Mouse (Mus musculus) forebrain, embryonic 10.5 days (tissue): ENCODE results near the gene Sik2. TPM values are rescaled to one million over a fixed set of nuclear protein-coding genes. Genes with fewer than 3 reads are reported as not detected.

Source experiments
- DNase-seq: peaks from one replicate; pipeline ENCODE4 v3.0.0-alpha.2; 2017; ENCODE audit warnings: low spot score; ENCODE audit errors: extremely low spot score
- H3K27ac ChIP-seq: fragments of 300-500 bp; sonication (generic); 2 replicates; pipeline ENCODE4 v1.5.1; 2016; ENCODE audit warnings: mild to moderate bottlenecking
- H3K27me3 ChIP-seq: fragments of 300-500 bp; sonication (generic); 2 replicates; pipeline ENCODE4 v1.6.1; 2016; ENCODE audit warnings: mild to moderate bottlenecking; ENCODE audit not compliant: poor library complexity, severe bottlenecking
- H3K36me3 ChIP-seq: fragments of 300-500 bp; sonication (generic); replicated peaks from 2 replicates; pipeline ENCODE4 v1.6.1; 2016; ENCODE audit warnings: mild to moderate bottlenecking, moderate library complexity
- H3K4me1 ChIP-seq: fragments of 300-500 bp; sonication (generic); 2 replicates; pipeline ENCODE4 v1.6.1; 2016
- H3K4me3 ChIP-seq: fragments of 300-500 bp; sonication (generic); 2 replicates; pipeline ENCODE4 v1.5.1; 2016; ENCODE audit warnings: mild to moderate bottlenecking, moderate library complexity
- H3K9me3 ChIP-seq: fragments of 300-500 bp; sonication (generic); 2 replicates; pipeline ENCODE4 v1.6.1; 2016; ENCODE audit warnings: mild to moderate bottlenecking, moderate library complexity
- WGBS: fragments of 180-500 bp; shearing (Covaris S2); methylation state at CpG from one replicate; pipeline ENCODE4 v1.1.7; 2016; 5-methylcytosine and 5-hydroxymethylcytosine counted together
- polyA plus RNA-seq: library from polyadenylated mRNA; unstranded; fragments of >200 nt; fragmentation: Nextera tagmentation; extraction: Ambion mirVana; gene quantifications from 2 replicates; pipeline ENCODE4 v1.2.1, GENCODE M21; 2016

Gene Sik2
- polyA plus RNA-seq, 1 experiment from 2014 or later, result 19.2 TPM

- no peak for DNase-seq
Observed at GRCm38 (mm10) chr9:50889964-50890363, 118.9 kb downstream of the Sik2 start.

GRCm38 (mm10) chr9:50889211-50889610 lies 119.7 kb downstream of the Sik2 start:
- H3K36me3 ChIP-seq, result peaks cover 66% of the 10 kb centered on the region
- no peaks in the 10 kb centered on the region for H3K27me3 ChIP-seq
- 81% methylated on average over 6 of the region's 6 CpGs for WGBS

More at GRCm38 (mm10) chr9:50889964-50890363, 118.9 kb downstream of the Sik2 start:
- Histone ChIP-seq H3K4me1 (peaks cover 23% of the 10 kb centered on the region), H3K36me3 (peaks cover 66% of the 10 kb centered on the region), H3K27ac (no peak overlapping the region), H3K4me3 (no peak overlapping the region), H3K9me3 (no peaks in the 10 kb centered on the region), H3K27me3 (no peaks in the 10 kb centered on the region)
- 90% methylated on average over 4 of the region's 4 CpGs for WGBS

GRCm38 (mm10) chr9:50887351-50887750 lies 121.5 kb downstream of the Sik2 start:
- no peak overlapping the region for H3K4me3 ChIP-seq
- H3K4me1 ChIP-seq, result peaks cover 23% of the 10 kb centered on the region
- no peaks in the 10 kb centered on the region for H3K9me3 ChIP-seq
- WGBS, result 53% methylated on average over 4 of the region's 4 CpGs
- H3K36me3 ChIP-seq, result peaks cover 70% of the 10 kb centered on the region
- no peaks in the 10 kb centered on the region for H3K27me3 ChIP-seq
- H3K27ac ChIP-seq, result no peak overlapping the region
- DNase-seq, result no peak

More at GRCm38 (mm10) chr9:50889211-50889610, 119.7 kb downstream of the Sik2 start:
- no peak for DNase-seq
- Histone ChIP-seq H3K4me1 (peaks cover 23% of the 10 kb centered on the region), H3K4me3 (no peak overlapping the region), H3K27ac (no peak overlapping the region), H3K9me3 (no peaks in the 10 kb centered on the region)

- H3K9me3 ChIP-seq, result no peaks in the 10 kb centered on the region
- no peak overlapping the region for H3K4me3 ChIP-seq
- H3K4me1 ChIP-seq, result peaks cover 23% of the 10 kb centered on the region
- no peak overlapping the region for H3K27ac ChIP-seq
- no peaks in the 10 kb centered on the region for H3K27me3 ChIP-seq
- WGBS, result 86% methylated on average over 1 of the region's 1 CpGs
- peaks cover 70% of the 10 kb centered on the region for H3K36me3 ChIP-seq
- no peak for DNase-seq
Observed at GRCm38 (mm10) chr9:50886870-50887269, 122.0 kb downstream of the Sik2 start.

- Histone ChIP-seq H3K27ac (no peak overlapping the region), H3K9me3 (no peaks in the 10 kb centered on the region), H3K4me3 (no peak overlapping the region), H3K27me3 (no peaks in the 10 kb centered on the region), H3K36me3 (peaks cover 70% of the 10 kb centered on the region), H3K4me1 (peaks cover 23% of the 10 kb centered on the region)
- WGBS, result 74% methylated on average over 1 of the region's 1 CpGs
- no peak for DNase-seq
Observed at GRCm38 (mm10) chr9:50885600-50885987, 123.3 kb downstream of the Sik2 start.

GRCm38 (mm10) chr9:50884741-50885599 lies 123.9 kb downstream of the Sik2 start:
- Histone ChIP-seq H3K36me3 (peaks cover 75% of the 10 kb centered on the region), H3K27ac (no peak overlapping the region), H3K4me1 (peaks cover 23% of the 10 kb centered on the region), H3K4me3 (no peak overlapping the region), H3K9me3 (no peaks in the 10 kb centered on the region), H3K27me3 (no peaks in the 10 kb centered on the region)
- DNase-seq, result no peak
- 85% methylated on average over 10 of the region's 10 CpGs for WGBS

- H3K27me3 ChIP-seq, result no peaks in the 10 kb centered on the region
- H3K9me3 ChIP-seq, result no peaks in the 10 kb centered on the region
- no peak overlapping the region for H3K4me3 ChIP-seq
- H3K27ac ChIP-seq, result no peak overlapping the region
- DNase-seq, result no peak
- peaks cover 22% of the 10 kb centered on the region for H3K4me1 ChIP-seq
- WGBS, result 89% methylated on average over 8 of the region's 8 CpGs
- H3K36me3 ChIP-seq, result peaks cover 83% of the 10 kb centered on the region
Observed at GRCm38 (mm10) chr9:50884093-50884492, 124.8 kb downstream of the Sik2 start.

- Histone ChIP-seq H3K9me3 (no peaks in the 10 kb centered on the region), H3K27me3 (no peaks in the 10 kb centered on the region), H3K27ac (no peak overlapping the region), H3K36me3 (peaks cover 92% of the 10 kb centered on the region), H3K4me3 (no peak overlapping the region), H3K4me1 (peaks cover 4% of the 10 kb centered on the region)
- no peak for DNase-seq
- WGBS, result 89% methylated on average over 2 of the region's 2 CpGs
Observed at GRCm38 (mm10) chr9:50882183-50882582, 126.7 kb downstream of the Sik2 start.

GRCm38 (mm10) chr9:50877431-50877830 lies 131.4 kb downstream of the Sik2 start:
- Histone ChIP-seq H3K4me1 (no peaks in the 10 kb centered on the region), H3K27me3 (no peaks in the 10 kb centered on the region), H3K4me3 (no peak overlapping the region), H3K36me3 (peaks cover 100% of the 10 kb centered on the region), H3K27ac (no peak overlapping the region), H3K9me3 (no peaks in the 10 kb centered on the region)
- 89% methylated on average over 3 of the region's 3 CpGs for WGBS
- DNase-seq, result no peak

GRCm38 (mm10) chr9:50876287-50876686 lies 132.6 kb downstream of the Sik2 start:
- Histone ChIP-seq H3K4me3 (no peak overlapping the region), H3K27me3 (no peaks in the 10 kb centered on the region), H3K36me3 (peaks cover 93% of the 10 kb centered on the region), H3K9me3 (no peaks in the 10 kb centered on the region), H3K4me1 (no peaks in the 10 kb centered on the region), H3K27ac (no peak overlapping the region)
- 94% methylated on average over 3 of the region's 3 CpGs for WGBS
- no peak for DNase-seq

GRCm38 (mm10) chr9:50875470-50875869 lies 133.4 kb downstream of the Sik2 start:
- DNase-seq, result no peak
- Histone ChIP-seq H3K36me3 (peaks cover 93% of the 10 kb centered on the region), H3K9me3 (no peaks in the 10 kb centered on the region), H3K4me3 (no peak overlapping the region), H3K27ac (no peak overlapping the region), H3K4me1 (no peaks in the 10 kb centered on the region), H3K27me3 (no peaks in the 10 kb centered on the region)
- WGBS, result 97% methylated on average over 4 of the region's 4 CpGs

GRCm38 (mm10) chr9:50874031-50874430 lies 134.8 kb downstream of the Sik2 start:
- Histone ChIP-seq H3K27me3 (no peaks in the 10 kb centered on the region), H3K36me3 (peaks cover 92% of the 10 kb centered on the region), H3K27ac (no peak overlapping the region), H3K4me3 (no peak overlapping the region), H3K4me1 (no peaks in the 10 kb centered on the region), H3K9me3 (no peaks in the 10 kb centered on the region)
- DNase-seq, result no peak
- 94% methylated on average over 6 of the region's 6 CpGs for WGBS

GRCm38 (mm10) chr9:50873210-50873609 lies 135.7 kb downstream of the Sik2 start:
- peaks cover 92% of the 10 kb centered on the region for H3K36me3 ChIP-seq
- H3K4me1 ChIP-seq, result no peaks in the 10 kb centered on the region
- no peaks in the 10 kb centered on the region for H3K9me3 ChIP-seq
- no peaks in the 10 kb centered on the region for H3K27me3 ChIP-seq
- no peak for DNase-seq
- no peak overlapping the region for H3K4me3 ChIP-seq
- WGBS, result 93% methylated on average over 9 of the region's 9 CpGs
- H3K27ac ChIP-seq, result no peak overlapping the region
